Mouse (Mus musculus) macrophage (primary cell): ENCODE measurements around the gene Drd4. TPM values are rescaled to one million over a fixed set of nuclear protein-coding genes. Genes with fewer than 3 reads are reported as not detected.
"Not testable (repeated sequence)": the region's sequence is repeated elsewhere in the genome, so short reads cannot be mapped to it uniquely, and the experiment has no call there.

Source experiments
- H3K27ac ChIP-seq: fragments of 350-480 bp; formaldehyde crosslinking; 2 replicates; pipeline ENCODE4 v1.9.0; 2021
- H3K36me3 ChIP-seq: fragments of 350-480 bp; formaldehyde crosslinking; 2 replicates; pipeline ENCODE4 v1.9.0; 2021; ENCODE audit errors: inconsistent target
- H3K4me3 ChIP-seq: fragments of 350-480 bp; formaldehyde crosslinking; 2 replicates; pipeline ENCODE4 v1.9.0; 2021; ENCODE audit errors: inconsistent target
- H3K79me2 ChIP-seq: fragments of 350-480 bp; formaldehyde crosslinking; 2 replicates; pipeline ENCODE4 v1.9.0; 2021; ENCODE audit errors: inconsistent target
- WGBS: methylation state at CpG from one replicate; pipeline ENCODE4 v1.1.7; 2026; ENCODE audit warnings: inconsistent platforms; ENCODE audit not compliant: missing documents; 5-methylcytosine and 5-hydroxymethylcytosine counted together
- polyA plus RNA-seq: library from polyadenylated mRNA; stranded (reverse); fragments of 250-400 nt; gene quantifications from 3 replicates; pipeline ENCODE4 v1.2.4, GENCODE M21; 2018; ENCODE audit warnings: inconsistent platforms
- total RNA-seq, 78 experiments: library from RNA; depleted of rRNA; stranded (reverse); fragments of 250-400 nt; gene quantifications; 1 replicate in 9 of 78; 2 replicates in 24 of 78; 3 replicates in 43 of 78; 4 replicates in 2 of 78; pipeline ENCODE4 v1.2.4; 2018; ENCODE audit warnings: inconsistent platforms in 56 of 78

The Drd4 gene
- under 1 TPM in 3 of 26 experiments, not detected in 23; 0.33 to 0.95 (median 0.34) TPM for total RNA-seq (2018; cell fraction: chromatin; rRNA removed)
- under 1 TPM in 13 of 26 experiments, not detected in 13; 0.10 to 0.96 (median 0.30) TPM for total RNA-seq (2018; cell fraction: cytosol; rRNA removed)
- total RNA-seq (2018; cell fraction: nucleus; rRNA removed) = 1 to 10 TPM in 1 of 26 experiments, under 1 TPM in 9, not detected in 16; 0.39 to 1.3 (median 0.58) TPM
- 0.09 TPM in 1 of 3 replicates, not detected in the others for polyA plus RNA-seq

DNA sequence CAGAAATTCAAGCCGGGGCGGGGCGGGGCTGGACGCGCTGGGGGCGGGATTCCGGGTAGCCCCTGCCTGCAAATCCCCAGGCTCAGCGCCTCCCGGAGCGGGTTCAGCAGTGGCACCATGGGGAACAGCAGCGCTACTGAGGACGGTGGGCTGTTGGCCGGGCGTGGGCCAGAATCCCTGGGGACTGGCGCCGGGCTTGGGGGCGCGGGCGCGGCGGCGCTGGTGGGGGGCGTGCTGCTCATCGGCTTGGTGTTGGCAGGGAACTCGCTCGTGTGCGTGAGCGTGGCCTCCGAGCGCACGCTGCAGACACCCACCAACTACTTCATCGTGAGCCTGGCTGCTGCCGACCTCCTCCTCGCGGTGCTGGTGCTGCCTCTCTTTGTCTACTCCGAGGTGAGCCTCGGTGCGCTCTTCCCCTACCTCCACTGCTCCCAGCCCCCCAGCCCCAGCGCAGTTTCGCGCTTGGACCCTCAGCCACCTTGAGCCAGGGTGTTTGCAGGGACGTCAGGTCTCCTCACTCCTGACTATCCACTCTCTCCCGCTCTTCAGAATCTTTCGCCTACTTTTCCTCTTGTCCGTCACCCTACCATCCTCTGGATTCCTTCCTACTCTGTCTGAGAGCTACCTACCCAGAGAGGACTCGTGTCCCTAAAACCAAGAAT lies at the start of gene Drd4:
Gene Drd4, plus strand, starts transcription at position 86 of the 662 bp plus-strand sequence.
- H3K4me3 ChIP-seq = no peak within 1 kb of the TSS
- no peaks in the 10 kb centered on the region for H3K79me2 ChIP-seq
- no peak within 1 kb of the TSS for H3K27ac ChIP-seq
- 6% methylated on average over 42 of the region's 46 CpGs for WGBS
- H3K36me3 ChIP-seq = 0 out of 2 replicates have a peak, but pooled peaks cover under 1% of the 10 kb centered on the region

DNA sequence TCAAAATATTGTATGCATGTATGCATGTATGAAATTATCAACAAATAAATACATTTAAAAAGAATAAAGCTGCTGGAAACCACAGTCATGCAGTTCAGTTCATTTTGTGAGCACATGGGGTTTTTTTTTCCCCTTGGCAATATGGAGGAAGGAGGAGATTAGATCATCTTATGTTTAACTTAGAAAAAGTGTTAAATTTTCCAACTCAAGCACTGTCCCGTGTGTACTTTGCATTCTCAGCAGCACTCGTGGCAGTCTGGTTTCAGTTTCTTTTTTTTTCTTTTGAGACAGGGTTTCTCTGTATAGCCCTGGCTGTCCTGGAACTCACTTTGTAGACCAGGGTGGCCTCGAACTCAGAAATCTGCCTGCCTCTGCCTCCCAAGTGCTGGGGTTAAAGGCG lies 41.3 kb upstream of the Drd4 start:
- peaks cover 76% of the 10 kb centered on the region for H3K36me3 ChIP-seq
- not testable (repeated sequence) for H3K4me3 ChIP-seq, H3K27ac ChIP-seq, H3K79me2 ChIP-seq
- 85% methylated on average over 4 of the region's 4 CpGs for WGBS

- Histone ChIP-seq H3K79me2 (no peaks in the 10 kb centered on the region), H3K36me3 (peaks cover 75% of the 10 kb centered on the region), H3K4me3 (no peak overlapping the region), H3K27ac (no peak overlapping the region)
- 87% methylated on average over 10 of the region's 10 CpGs for WGBS
Measured at GRCm38 (mm10) chr7:141256159-141256558, 35.6 kb upstream of the Drd4 start.

- H3K36me3 ChIP-seq = peaks cover 62% of the 10 kb centered on the region
- H3K4me3 ChIP-seq = no peak overlapping the region
- 90% methylated on average over 3 of the region's 3 CpGs for WGBS
- no peak overlapping the region for H3K27ac ChIP-seq
- H3K79me2 ChIP-seq = peaks cover 32% of the 10 kb centered on the region; the same call in 1 of the 2 replicates
Measured at GRCm38 (mm10) chr7:141261480-141261879, 30.3 kb upstream of the Drd4 start.

GRCm38 (mm10) chr7:141263640-141264039 lies 28.2 kb upstream of the Drd4 start:
- Histone ChIP-seq H3K27ac (no peak overlapping the region), H3K4me3 (no peak overlapping the region), H3K36me3 (peaks cover 41% of the 10 kb centered on the region), H3K79me2 (peaks cover 32% of the 10 kb centered on the region; the same call in 1 of the 2 replicates)
- WGBS = 93% methylated on average over 13 of the region's 13 CpGs

GRCm38 (mm10) chr7:141264041-141264700 lies 27.6 kb upstream of the Drd4 start:
- H3K4me3 ChIP-seq = peak overlapping the region; percentile 98
- 86% methylated on average over 11 of the region's 11 CpGs for WGBS
- H3K79me2 ChIP-seq = peaks cover 32% of the 10 kb centered on the region; the same call in 1 of the 2 replicates
- peaks cover 36% of the 10 kb centered on the region for H3K36me3 ChIP-seq
- H3K27ac ChIP-seq = no peak overlapping the region

DNA sequence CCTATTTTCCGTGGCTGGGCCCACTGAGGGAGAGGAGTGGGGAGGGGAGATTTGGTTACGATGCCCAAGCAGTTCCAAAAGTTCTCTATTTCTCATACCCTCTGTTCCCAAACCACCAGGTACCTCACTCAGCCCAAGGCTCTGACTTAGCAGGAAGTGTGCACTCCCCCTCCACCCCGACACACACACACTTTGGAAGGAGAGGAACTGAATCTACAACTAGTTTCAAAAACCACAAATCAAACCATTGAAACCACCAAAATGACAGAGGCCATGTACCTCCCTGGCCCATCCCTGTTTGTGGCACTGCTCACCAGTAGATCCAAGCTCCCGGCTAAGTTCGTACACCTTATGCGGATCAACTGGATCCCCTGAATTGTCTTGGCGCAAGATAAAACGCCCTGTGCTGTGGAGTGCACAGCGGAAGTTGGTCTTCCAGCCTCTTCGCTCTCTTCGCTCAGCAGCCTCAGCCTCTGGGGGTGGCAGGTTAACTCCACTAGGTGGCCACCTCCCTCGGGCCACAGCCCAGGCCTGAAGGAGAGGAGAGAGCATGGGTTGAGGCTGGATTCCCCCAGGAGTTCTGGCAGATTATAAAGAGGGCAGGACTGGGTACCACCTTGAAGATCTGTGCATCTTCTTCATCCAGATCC lies 26.9 kb upstream of the Drd4 start:
- peaks cover 29% of the 10 kb centered on the region for H3K36me3 ChIP-seq
- WGBS = 7% methylated on average over 12 of the region's 12 CpGs
- peak overlapping the region; percentile 93 for H3K27ac ChIP-seq
- H3K79me2 ChIP-seq = peaks cover 32% of the 10 kb centered on the region; the same call in 1 of the 2 replicates
- peak overlapping the region; percentile 98 for H3K4me3 ChIP-seq

DNA sequence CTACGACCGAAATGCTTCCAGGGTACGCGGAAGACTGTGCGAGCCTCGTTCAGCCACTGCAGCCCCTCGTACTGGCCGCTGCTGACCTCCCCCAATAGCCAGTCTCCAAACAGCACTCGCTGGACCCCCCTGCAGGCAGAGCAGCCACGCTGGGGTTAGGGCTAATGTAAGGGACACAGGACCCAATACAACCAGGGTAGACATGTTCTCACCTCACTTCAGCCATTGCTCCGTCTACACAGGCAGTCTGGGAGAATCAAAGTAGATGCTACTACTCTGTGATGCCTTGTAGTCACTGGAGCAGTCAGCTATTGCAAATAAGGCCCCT lies 26.4 kb upstream of the Drd4 start:
- Histone ChIP-seq H3K4me3 (peak overlapping the region; percentile 98), H3K27ac (peak overlapping the region; percentile 93), H3K36me3 (peaks cover 28% of the 10 kb centered on the region), H3K79me2 (peaks cover 32% of the 10 kb centered on the region; the same call in 1 of the 2 replicates)
- WGBS = 32% methylated on average over 11 of the region's 11 CpGs

- Histone ChIP-seq H3K4me3 (peak within 1 kb of the TSS; percentile 98), H3K36me3 (peaks cover 28% of the 10 kb centered on the region), H3K79me2 (peaks cover 32% of the 10 kb centered on the region; the same call in 1 of the 2 replicates), H3K27ac (peak within 1 kb of the TSS; percentile 93)
- WGBS = 2% methylated on average over 25 of the region's 25 CpGs
Measured at GRCm38 (mm10) chr7:141265739-141266561, 25.9 kb upstream of the Drd4 start, which contains the start of gene Irf7. TSS of gene Irf7 (minus strand) at chr7:141266481.

GRCm38 (mm10) chr7:141268466-141269272 lies 23.1 kb upstream of the Drd4 start:
- peaks cover 26% of the 10 kb centered on the region; the same call in 1 of the 2 replicates for H3K79me2 ChIP-seq
- 5% methylated on average over 24 of the region's 24 CpGs for WGBS
- peaks cover 7% of the 10 kb centered on the region for H3K36me3 ChIP-seq
- peak overlapping the region; percentile 75 for H3K27ac ChIP-seq
- H3K4me3 ChIP-seq = no peak overlapping the region; the same call in 1 of the 2 replicates

GRCm38 (mm10) chr7:141269273-141269545 lies 22.6 kb upstream of the Drd4 start:
- H3K4me3 ChIP-seq = no peak overlapping the region; the same call in 1 of the 2 replicates
- 44% methylated on average over 14 of the region's 14 CpGs for WGBS
- peak overlapping the region; percentile 75 for H3K27ac ChIP-seq
- peaks cover 1% of the 10 kb centered on the region for H3K36me3 ChIP-seq
- H3K79me2 ChIP-seq = peaks cover 21% of the 10 kb centered on the region; the same call in 1 of the 2 replicates

GRCm38 (mm10) chr7:141270631-141271030 lies 21.2 kb upstream of the Drd4 start:
- H3K36me3 ChIP-seq = no peaks in the 10 kb centered on the region
- no peak overlapping the region for H3K4me3 ChIP-seq
- 90% methylated on average over 3 of the region's 3 CpGs for WGBS
- H3K27ac ChIP-seq = no peak overlapping the region
- H3K79me2 ChIP-seq = peaks cover 6% of the 10 kb centered on the region; the same call in 1 of the 2 replicates

- 96% methylated on average over 9 of the region's 9 CpGs for WGBS
- H3K4me3 ChIP-seq = no peak overlapping the region
Measured at GRCm38 (mm10) chr7:141275356-141275755, 16.4 kb upstream of the Drd4 start.

More at GRCm38 (mm10) chr7:141275356-141275755, 16.4 kb upstream of the Drd4 start:
- no peaks in the 10 kb centered on the region for H3K36me3 ChIP-seq
- H3K27ac ChIP-seq = no peak overlapping the region
- H3K79me2 ChIP-seq = no peaks in the 10 kb centered on the region
